Mouse (Mus musculus) ES-CJ7 (cell line): ENCODE data around the gene B4galt3.

Experiments used
- DNase-seq: peaks from one replicate; pipeline ENCODE4 v3.0.0; 2011; ENCODE audit warnings: low read depth, low spot score

B4galt3 gene

DNA sequence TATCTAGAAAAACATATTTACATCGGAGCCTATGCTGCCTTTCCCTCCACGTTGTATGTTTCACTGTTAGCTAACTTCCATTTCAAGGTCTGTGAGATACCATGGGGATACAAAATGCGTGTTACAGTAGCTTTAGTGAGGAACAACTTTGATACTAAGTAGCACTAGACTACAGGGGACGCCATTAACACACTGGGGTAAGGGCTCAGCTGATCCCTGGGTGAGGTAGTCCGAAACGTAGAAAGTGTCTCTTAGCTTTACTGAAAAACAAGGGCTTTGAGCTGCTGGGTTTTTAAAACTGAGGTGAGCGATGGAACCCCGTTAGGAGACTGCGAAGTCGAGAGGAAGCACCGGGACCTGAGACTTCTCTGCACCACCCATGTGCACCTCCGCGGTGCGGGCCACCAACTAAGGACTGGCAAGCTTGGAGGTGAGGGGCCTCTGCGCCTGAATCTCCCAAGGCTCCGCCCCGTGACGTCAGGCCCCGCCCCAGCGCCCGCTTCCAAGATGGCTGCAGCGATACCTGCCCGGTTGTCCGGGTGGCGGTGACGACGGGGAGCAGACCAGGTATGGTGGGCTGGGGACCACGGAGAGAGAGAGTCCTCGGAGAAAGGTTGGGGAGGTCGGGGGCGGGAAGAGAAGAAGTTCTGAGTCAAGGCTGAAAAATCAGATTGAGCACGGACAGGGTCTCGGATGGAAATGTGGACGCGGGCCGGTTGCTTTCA is at the start of gene B4galt3:
Gene B4galt3 (plus strand): TSS at position 481 of the 725 bp plus-strand sequence.
- peak; percentile 94 for DNase-seq

DNA sequence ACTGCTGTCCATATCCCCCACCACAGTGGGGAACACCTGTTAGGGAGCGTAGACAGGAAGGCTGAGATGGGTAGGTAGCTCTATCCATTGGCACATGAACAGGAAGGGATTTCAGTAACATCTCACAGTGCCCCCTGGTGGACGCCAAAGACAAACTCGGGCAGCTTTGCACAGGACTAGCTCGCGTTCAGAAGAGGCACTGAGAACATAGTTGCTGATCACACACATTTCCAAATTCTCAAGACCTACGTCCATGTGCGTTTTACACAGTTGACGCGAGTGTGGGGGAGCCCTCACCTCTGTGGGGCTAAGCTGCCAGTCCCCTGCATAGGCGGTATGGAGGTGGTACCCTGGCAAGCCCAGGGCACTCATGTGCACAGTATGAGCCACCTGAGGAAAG is 49.3 kb upstream of the B4galt3 start:
- peak; percentile 95 for DNase-seq

DNA sequence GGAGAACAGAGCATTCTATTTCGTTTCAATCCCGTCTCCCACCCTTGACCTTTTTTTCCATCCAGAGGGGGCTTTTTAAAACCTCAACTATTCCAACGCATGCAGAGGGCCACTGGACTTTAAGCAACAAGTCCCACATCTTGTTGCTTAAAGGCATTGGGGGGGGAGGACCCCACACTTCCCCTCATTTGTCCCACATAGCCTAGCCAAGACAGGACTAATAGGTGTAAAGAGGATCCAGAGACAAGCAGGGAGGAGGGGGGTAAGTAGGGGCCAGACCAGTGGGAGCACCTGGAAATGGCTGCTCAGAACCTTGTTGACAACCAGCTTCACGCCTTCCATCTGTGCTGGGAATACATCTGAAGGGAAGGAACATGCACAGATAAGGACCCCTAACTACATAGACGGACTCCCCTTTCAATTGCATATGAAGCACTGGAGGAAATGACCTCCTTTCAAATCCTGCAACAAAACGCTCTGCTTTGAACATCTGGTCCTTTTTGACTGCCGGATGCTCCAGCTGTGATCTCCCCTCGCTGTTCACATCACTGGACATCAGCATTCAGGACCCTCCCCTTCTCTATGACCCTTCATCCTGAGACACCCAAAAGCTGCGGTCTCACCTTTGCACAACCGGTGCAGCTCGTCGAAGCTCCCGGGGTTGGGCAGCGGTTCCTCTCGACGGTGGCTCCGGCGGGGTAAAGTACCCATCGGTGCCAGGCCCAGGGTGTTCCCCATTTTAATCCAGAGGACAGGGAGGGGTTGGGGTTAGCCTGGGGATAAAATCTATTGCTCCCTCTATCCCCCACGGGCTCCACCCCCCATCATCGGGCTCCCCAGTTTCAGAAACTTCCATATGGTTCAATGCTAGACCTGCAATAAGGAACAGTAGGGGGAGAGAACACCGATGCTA is 48.6 kb upstream of the B4galt3 start:
- DNase-seq, result peak; percentile 72

DNA sequence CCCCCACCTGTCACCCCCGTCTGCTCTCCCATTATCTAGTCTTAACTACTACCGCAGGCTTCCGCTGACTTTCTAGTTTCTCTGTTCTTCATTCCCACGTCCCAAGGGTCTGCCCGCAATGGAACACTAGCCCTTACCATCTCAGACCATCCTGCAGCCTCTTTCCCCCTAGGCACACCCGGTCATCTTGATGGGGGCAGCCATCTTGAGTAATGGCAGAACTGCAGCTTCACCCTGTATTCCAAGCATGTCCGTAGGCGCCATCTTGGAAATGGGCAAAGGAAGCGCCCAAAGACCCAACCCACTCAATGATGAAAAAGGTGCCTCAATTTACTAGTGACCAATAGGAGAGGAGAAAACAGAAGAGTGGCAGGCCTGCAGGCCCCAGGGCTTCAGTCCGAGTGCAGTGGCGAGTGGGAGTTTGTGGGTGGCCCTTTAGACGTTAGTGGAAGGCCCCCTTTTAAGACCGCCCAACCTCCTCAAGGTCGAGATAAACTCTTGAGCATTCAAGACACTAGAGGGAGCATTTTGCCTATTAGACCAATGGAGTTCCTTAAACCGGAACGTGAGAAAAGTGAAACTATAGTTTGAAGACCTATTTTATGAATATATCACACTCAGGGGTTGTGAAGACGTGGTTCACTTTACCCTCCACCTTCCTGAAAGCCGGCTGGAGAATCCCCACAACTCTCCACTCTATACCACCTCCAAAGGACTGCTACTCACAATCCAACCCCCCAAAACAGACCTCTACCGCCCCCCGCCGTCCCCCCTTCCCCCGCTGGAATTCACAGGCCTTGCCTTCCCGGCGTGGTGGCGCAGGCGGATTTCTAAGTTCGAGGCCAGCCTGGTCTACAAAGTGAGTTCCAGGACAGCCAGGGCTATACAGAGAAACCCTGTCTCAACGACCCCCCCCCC is 47.6 kb upstream of the B4galt3 start, which contains the start of gene Tomm40l:
Gene Tomm40l (minus strand): TSS at position 277 of the 918 bp plus-strand sequence.
- DNase-seq, result peak; percentile 100

DNA sequence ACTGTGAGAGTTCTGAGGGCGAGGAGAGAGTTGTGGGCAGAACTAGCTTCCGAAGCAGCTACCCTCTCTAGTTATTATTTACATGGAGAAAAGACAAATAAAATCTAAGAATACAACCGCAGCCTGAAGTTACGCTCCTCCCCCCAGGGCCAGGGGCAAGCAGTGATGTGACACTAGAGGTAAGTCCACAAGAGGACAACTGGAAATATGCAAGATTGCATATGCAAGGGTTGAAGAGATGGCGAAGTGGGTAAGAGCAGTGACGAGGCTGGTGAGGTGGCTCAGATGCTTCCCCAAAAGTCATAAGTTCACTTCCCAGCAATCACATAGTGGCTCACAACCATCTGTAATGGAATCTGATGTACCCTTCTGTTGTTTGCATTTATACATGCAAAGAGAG is 47.0 kb upstream of the B4galt3 start:
- no peak for DNase-seq

DNA sequence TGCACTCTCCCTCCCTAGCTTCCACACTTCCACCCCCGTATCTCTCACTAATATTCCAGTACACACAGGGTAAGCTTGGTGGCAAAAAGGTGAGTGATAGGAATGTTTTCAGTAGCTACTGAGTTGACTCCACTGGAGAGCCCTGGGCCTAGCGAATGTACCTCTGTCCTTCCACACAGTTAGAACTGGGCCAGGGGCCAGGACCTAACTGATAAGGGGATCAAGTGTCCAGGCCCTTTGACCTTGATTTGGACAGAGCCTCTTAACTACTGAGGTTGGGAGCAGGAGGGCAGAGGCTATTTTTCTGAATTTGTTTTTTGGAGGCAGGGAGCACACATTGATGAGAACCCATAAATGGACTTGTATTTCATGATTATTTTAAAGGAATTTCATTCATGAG is 46.3 kb upstream of the B4galt3 start:
- no peak for DNase-seq

DNA sequence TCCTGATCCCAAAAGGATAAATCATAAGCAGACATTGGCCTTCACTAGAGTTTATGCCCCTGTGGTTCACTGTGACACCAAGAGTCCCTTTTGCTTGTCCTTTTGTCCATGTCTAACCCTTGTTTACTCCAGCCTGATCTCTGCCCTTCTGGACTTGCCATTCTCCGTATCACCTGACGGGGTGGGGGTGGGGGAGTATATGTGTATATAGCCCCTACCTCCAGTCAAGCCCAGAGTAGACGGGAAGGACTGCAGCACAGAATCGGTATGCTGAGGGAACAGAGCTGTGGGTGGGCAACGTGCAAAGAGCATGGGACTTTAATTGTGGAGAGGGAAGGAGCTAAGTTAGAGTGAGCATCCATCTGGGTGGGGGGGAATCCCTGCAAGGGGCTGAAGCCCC is 45.3 kb upstream of the B4galt3 start, which contains the start of gene Apoa2:
Gene Apoa2 (plus strand): TSS at position 198 of the 400 bp plus-strand sequence.
- DNase-seq, result no peak

DNA sequence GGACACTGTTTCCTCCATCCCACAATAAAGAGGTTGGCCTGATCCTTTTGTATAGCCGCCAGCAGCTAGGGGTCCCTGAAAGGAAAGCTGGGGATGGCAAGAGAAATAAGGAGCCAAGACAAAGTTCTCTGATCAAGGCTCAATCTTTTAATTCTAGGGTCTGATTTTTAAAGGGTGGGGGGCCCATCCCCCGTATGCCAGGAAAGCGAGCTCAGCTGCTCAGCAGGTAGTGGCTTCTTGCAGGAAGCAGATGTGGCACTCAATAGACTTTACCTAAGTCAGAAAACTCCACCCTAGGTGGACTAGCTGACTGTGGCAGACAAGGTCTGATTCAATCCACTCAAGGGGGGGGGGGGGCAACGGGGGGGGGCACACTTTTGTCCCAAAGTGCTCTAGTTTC is 43.3 kb upstream of the B4galt3 start:
- no peak for DNase-seq

DNA sequence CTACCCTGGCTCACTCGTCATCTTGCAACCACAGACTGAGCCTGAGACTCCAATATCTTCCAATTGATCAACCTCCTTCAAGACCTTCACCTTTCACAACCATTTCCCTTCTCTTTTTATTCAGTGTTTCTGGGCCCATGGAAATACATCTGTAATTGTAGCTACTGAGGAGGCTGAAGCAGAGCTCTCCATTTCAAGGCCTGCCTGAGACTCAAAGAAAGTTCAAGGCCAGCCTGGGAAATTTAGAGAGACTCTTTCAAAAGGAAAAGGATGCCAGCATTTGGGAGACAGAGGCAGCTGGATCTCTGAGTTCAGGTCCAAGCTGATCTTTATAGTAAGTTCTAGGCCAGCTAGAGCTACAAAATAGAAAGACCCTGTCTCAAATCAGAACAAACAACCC is 42.2 kb upstream of the B4galt3 start:
- DNase-seq, result no peak

DNA sequence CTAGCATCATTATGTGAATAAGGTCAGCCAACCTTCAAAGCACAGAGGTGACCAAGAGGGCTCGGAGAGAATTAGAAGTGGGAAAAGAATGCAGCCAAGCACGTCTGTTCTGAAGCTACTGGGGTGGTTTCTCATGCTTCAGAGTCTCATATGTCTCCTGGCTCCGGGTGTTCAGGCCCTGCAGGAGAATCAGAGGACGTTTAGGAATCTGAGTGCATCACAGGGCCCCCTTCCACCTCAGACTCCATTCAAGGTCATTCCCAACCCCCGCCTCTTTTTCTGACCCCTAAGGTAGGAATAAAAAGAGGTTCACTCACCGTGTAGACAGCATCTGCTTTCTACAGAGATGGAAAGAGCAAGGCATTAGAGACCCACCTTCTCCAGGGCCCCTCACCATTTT is 40.4 kb upstream of the B4galt3 start:
- no peak for DNase-seq

DNA sequence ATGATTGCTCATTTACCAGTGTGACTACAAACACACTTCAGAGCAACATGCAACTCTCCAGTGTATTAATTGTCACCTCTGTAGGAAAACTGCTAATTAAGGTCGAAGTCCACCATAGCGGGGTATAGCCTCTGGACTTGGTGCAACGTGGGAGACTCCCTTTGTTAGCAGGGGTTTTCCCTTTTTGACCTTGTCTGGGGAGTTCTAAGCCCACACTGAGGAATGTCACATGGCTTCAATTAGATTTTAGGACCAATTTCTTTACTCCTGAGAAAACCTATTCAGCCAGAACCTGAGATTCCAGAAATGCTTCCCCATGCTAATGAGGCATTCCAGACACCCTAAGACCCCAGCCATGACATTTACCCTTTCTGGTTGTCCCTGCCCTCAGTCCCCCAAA is 39.9 kb upstream of the B4galt3 start:
- DNase-seq, result no peak

DNA sequence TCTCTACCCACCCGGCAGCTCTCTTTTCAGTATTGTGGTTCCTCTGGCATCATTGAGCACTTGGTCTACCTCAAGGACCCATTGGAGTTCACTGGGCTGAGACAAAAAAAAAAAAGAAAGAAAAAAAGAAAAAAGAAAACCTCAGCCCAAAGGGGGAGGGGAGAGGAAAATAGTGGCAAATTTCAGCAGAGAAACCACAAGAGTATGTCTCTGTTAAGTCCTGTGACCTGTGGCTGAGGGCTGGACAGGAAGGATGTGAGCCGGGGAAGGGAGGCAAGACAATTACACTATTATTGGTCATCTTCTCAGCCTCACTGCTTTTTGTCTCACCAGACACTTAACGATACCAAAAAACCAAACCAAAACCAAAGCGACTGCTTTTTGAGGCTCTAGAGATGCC is 38.3 kb upstream of the B4galt3 start:
- no peak for DNase-seq

DNA sequence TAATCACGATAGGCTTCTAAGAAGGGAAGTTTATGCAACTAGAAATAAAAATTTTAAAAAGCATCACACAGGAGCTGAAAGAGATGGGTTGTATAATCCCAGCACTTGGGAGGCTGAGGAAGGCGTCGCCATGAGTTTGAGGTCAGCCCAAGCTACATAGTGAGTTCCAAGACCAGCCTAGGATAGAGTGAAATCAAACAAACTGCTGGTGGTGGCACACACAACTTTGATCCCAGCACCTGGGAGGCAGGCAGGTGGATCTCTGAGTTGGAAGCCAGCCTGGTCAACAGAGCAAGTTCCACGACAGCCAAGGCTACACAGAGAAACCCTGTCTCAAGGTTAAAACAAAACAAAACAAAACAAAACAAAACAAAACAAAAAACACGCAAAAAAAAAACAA is 37.8 kb upstream of the B4galt3 start:
- no peak for DNase-seq

DNA sequence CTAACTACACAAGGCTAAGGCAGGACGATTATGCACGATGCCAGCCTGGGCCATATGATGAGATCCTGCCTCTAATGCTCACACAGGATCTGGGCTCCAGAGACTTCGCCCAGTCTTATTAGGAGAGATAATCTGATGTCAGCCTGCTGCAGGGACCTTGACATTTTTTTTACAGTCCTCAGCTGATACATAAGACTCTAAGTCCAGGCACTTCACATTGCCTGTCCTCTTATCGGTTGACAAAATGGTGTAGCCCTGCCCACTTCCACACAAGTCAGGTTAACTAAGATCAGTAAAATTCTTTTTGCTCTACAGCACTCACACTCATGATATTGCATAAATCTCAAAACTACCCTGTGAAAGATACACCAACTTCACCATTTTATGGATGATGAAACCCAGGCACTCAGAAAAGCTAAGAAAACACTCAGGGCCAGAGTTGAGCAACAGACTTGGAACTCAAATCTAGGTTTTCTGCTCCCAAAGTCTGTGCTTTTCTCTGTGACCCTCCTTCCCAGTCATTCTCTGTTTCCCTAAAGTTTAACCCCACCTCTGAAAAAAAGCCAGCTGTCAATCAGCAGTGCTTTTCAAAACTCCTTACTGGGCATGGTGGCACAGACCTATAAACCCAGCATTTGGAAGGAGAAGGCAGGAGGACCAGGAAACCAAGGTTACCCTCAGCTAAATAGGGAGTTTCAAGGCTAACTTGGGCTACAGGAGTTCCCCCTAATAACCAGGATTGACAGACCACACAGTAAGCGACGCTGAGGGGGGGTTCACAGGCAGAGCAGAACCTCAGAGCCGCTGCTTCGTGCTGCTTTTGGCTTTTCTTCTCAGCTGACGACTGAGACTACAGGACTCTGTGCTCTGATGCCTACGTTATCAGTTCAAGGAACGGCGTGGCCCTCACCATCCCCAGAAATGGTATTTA is 37.1 kb upstream of the B4galt3 start:
- no peak for DNase-seq

DNA sequence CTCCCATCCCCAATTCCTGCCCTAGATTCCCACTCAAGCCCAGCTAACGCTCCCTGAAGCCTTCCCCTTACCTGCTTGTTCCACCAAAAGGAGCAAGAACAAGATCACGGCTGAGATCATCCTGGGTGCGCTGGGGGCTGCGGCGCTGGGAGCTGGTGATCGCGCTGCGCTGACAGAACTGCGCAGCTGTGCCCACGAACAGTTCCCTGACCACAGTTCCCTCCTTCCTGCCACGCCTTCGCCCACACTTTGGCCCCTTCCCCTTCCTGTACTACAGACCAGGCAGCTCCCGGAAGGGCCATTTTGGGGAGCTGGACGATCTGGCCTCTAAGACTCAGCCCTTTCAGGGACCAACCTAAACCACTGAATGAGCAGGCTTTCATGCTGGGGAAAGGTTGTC is 36.0 kb upstream of the B4galt3 start, which contains the start of gene Fcer1g:
Gene Fcer1g (minus strand): TSS at position 240 of the 400 bp plus-strand sequence.
- no peak for DNase-seq

DNA sequence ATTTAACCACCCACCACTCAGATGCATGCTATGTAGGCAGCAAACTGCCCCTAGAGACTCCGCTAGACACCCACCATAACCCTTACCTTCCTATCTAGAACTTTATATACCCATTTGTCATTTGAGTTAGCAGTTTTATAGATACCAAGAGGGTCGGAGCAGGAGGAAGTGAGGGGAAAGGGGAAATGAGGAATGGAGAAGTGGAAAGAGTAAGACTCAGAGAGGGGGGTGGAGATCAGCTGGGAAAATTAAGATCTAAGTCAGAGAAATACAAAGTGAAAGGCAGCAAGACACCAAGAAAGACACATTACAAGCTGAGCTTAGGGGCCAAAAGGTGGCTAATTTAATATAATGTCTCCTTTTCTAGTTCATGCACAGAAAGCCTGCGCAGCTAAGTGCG is 35.6 kb upstream of the B4galt3 start:
- DNase-seq, result no peak

DNA sequence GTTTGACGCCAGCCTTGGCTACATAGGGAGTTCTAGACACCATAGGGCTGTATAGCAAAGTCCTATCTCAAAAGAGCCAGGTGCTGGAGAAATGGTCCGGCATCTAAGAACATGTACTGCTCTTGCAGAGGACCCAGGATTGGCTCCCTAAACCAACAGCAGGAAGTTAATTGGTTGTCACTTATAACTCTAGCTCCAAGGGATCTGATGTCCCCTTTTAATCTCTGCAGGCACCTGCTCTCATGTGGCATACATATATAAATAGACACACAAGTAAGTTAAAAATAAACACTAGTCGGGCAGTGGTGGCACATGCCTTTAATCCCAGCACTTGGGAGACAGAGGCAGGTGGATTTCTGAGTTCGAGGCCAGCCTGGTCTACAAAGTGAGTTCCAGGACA is 34.3 kb upstream of the B4galt3 start:
- no peak for DNase-seq

DNA sequence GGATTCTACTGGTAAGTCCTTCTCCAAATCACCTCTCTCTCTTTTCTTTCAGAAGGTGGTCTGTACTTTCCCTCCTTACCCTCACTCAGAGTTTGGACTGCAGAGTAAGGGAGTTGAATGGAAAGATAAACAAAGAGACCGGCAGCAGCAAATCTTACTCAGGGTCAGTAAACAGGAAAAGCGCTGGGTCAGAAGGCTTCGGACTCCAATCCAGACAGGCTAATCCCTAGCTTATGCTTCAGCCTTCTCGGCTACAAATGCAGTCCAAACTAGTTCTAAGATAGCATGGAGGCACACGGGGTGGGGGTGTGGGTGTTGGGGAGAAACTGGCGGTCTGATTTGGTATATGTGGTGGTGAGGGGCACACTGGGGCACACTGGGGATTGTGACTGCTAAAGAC is 32.7 kb upstream of the B4galt3 start:
- no peak for DNase-seq

DNA sequence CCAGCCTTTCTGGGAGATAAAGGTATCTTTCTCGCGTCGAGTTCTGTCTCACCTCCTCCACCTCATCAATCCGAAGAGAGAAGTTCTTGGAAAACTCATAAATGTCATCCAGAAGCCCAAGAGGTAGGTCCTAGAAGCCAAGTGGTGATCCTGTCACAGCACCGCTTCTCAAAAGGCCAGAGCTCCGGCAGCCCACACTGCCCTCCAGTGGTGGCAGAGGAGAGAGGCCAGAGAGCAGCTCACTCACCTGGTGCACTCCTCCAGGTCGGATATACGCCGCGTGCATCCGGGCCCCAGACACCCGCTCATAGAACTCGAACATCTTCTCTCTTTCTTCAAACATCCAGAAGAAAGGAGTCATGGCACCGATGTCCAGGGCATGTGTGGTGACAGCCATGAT is 31.7 kb upstream of the B4galt3 start:
- DNase-seq, result peak; percentile 89

DNA sequence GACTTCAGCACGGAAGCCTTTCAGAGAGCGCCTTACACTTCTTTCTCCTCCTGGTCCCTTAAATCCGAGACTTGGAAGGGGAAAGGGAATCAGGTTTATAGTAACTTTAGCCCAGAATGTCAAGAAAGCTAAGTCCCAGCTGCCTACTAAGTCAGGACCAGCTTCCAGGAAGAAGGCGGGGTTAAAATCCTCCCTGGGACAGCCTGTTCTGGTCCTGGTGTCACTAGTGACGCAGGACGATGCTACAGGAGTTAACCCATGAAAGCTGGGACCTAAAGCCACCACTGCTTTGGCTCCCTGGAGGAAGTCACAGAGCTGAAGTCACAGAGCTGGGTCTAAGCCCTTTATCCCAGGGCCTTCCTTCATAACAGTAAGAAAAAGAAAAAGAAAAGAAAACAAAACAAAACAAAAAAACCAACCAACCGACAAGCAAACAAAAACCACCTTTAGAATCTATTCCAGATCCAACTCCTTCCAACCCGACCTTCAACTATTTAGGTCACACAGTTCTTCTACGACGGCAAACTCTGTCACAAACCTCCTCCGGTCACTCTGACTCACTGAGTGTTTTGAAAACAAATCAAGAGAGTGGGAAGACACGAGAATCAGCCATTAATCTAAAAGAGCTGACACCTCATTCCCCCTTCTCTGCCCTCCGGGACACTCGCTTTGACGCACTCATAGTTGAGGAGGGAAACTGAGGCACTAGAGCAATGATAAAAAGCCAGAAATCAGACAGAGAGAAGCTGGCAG is 30.0 kb upstream of the B4galt3 start:
- DNase-seq, result no peak
